Mouse (Mus musculus) adrenal gland, adult (tissue): ENCODE measurements around the gene Kdm7a.

Experiments
- DNase-seq, 2 experiments: peaks; one replicate each; pipeline ENCODE4 v3.0.0; 2022 to 2023; ENCODE audit warnings: low spot score in 1 of 2; ENCODE audit not compliant: inconsistent age in 2 of 2

The Kdm7a gene

GRCm38 (mm10) chr6:39106812-39107211, 99.8 kb downstream of the Kdm7a start:
- DNase-seq: peak in 1 of 2 experiments; percentile 44

GRCm38 (mm10) chr6:39104631-39105030, 102.0 kb downstream of the Kdm7a start:
- DNase-seq: no peak
